Mouse (Mus musculus) embryonic facial prominence, embryonic 11.5 days (tissue): ENCODE measurements around the gene Tdrd3. TPM values are rescaled to one million over a fixed set of nuclear protein-coding genes. Genes with fewer than 3 reads are reported as not detected.

Source experiments
- ATAC-seq: fragments of 200-750 bp; cut with Nextera tagmentation; replicated peaks from 2 replicates; pipeline ENCODE4 v1.8.0; 2017; ENCODE audit warnings: low read depth; ENCODE audit not compliant: insufficient number of reproducible peaks, low FRiP score, low TSS enrichment
- DNase-seq: peaks from one replicate; pipeline ENCODE4 v3.0.0-alpha.2; 2015; ENCODE audit warnings: low spot score
- H3K27ac ChIP-seq: fragments of 300-500 bp; sonication (generic); replicated peaks from 2 replicates; pipeline ENCODE4 v1.5.1; 2014; ENCODE audit warnings: mild to moderate bottlenecking, low read depth, low read length, control low read depth
- H3K27me3 ChIP-seq: fragments of 300-500 bp; sonication (generic); 2 replicates; pipeline ENCODE4 v1.6.1; 2014; ENCODE audit warnings: mild to moderate bottlenecking, low read length, moderate library complexity, mixed read lengths; ENCODE audit not compliant: control insufficient read depth, insufficient read depth
- H3K36me3 ChIP-seq: fragments of 300-500 bp; sonication (generic); replicated peaks from 2 replicates; pipeline ENCODE4 v1.6.1; 2014; ENCODE audit warnings: low read depth, mild to moderate bottlenecking, low read length, moderate library complexity, mixed read lengths; ENCODE audit not compliant: control insufficient read depth, insufficient read depth
- H3K4me1 ChIP-seq: fragments of 300-500 bp; sonication (generic); 2 replicates; pipeline ENCODE4 v1.6.1; 2014; ENCODE audit warnings: low read length, mixed read lengths; ENCODE audit not compliant: control insufficient read depth, insufficient read depth
- H3K4me2 ChIP-seq: fragments of 300-500 bp; sonication (generic); 2 replicates; pipeline ENCODE4 v1.6.1; 2014; ENCODE audit warnings: low read depth, mild to moderate bottlenecking, control low read depth, low read length, moderate library complexity
- H3K4me3 ChIP-seq: fragments of 300-500 bp; sonication (generic); 2 replicates; pipeline ENCODE4 v1.5.1; 2014; ENCODE audit warnings: low read depth, low read length, control low read depth
- H3K9ac ChIP-seq: fragments of 300-500 bp; sonication (generic); replicated peaks from 2 replicates; pipeline ENCODE4 v1.6.1; 2014; ENCODE audit warnings: mild to moderate bottlenecking, control low read depth, low read length
- H3K9me3 ChIP-seq: fragments of 300-500 bp; sonication (generic); replicated peaks from 2 replicates; pipeline ENCODE4 v1.6.1; 2016; ENCODE audit warnings: mild to moderate bottlenecking, low read length, inconsistent platforms, mixed read lengths; ENCODE audit not compliant: control insufficient read depth
- WGBS: fragments of 180-500 bp; shearing (Covaris S2); extraction: QIAGEN DNeasy Blood & Tissue Kit; methylation state at CpG from one replicate; pipeline ENCODE4 v1.1.7; 2014; 5-methylcytosine and 5-hydroxymethylcytosine counted together
- polyA plus RNA-seq: library from polyadenylated mRNA; unstranded; fragments of >200 nt; fragmentation: Nextera tagmentation; extraction: Ambion mirVana; gene quantifications from 2 replicates; pipeline ENCODE4 v1.2.1, GENCODE M21; 2014

The Tdrd3 gene
- polyA plus RNA-seq, 1 experiment from 2014 or later: 50.7 TPM

DNA sequence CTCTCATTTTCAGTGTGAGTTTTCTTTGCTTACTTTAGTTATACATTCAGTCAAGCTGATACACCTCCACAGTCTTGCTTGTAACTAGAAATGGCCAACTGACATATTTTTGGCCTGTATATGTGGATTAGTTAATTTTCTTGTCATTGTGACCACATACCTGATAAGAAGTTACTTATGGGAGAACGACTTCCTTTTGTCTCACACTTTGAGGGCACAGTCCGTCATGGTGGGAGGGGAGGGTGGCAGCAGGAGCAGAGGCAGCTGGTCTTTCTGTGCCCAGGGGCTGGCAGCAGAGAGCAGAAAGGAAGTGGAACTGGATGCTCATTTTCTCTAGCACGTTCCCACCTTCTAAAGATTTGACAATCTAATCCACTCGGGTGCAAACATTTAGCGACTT is 156.0 kb downstream of the Tdrd3 start:
- no peak overlapping the region for H3K9ac ChIP-seq

DNA sequence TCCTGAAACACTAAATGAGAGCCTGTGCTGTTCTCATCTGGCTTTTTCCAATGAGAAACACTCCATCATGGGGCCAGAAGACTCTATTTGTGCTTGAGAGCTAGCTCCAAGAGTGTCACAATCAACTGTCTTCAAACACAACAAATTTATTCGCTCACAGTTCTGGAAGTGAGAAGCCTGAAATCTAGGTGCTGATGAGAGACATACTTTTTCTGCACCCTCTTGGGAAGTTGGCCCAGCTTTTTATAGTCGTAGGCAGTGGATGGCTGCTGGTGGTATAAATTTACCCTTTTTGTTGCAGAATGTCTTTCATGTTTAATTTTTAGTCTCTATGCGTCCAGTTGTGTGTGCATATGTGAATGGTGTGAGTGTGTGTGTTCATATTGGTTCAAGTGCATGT is 166.2 kb downstream of the Tdrd3 start:
- Histone ChIP-seq H3K27me3 (no peaks in the 10 kb centered on the region), H3K36me3 (no peaks in the 10 kb centered on the region), H3K4me2 (no peak overlapping the region), H3K4me3 (no peak overlapping the region), H3K9me3 (no peaks in the 10 kb centered on the region), H3K4me1 (no peaks in the 10 kb centered on the region), H3K9ac (no peak overlapping the region), H3K27ac (no peak overlapping the region)
- WGBS: 80% methylated on average over 3 of the region's 3 CpGs
- no peak for DNase-seq
- ATAC-seq: no peak

More for the DNA sequence above, 156.0 kb downstream of the Tdrd3 start:
- WGBS: 64% methylated on average over 5 of the region's 5 CpGs
- no peaks in the 10 kb centered on the region for H3K4me1 ChIP-seq
- no peaks in the 10 kb centered on the region for H3K27me3 ChIP-seq
- H3K4me3 ChIP-seq: no peak overlapping the region
- no peak overlapping the region for H3K4me2 ChIP-seq
- H3K27ac ChIP-seq: no peak overlapping the region
- ATAC-seq (no peak), DNase-seq (no peak)
- H3K9me3 ChIP-seq: no peaks in the 10 kb centered on the region
- H3K36me3 ChIP-seq: no peaks in the 10 kb centered on the region
